Mouse (Mus musculus): ENCODE results near the gene Cyp4f17. TPM values are rescaled to one million over a fixed set of nuclear protein-coding genes. Genes with fewer than 3 reads are reported as not detected.
"Not testable (repeated sequence)": the region's sequence is repeated elsewhere in the genome, so short reads cannot be mapped to it uniquely, and the experiment has no call there.

The Cyp4f17 gene
- polyA plus RNA-seq, 1 experiment from 2014 or later: 7.8 TPM

DNA sequence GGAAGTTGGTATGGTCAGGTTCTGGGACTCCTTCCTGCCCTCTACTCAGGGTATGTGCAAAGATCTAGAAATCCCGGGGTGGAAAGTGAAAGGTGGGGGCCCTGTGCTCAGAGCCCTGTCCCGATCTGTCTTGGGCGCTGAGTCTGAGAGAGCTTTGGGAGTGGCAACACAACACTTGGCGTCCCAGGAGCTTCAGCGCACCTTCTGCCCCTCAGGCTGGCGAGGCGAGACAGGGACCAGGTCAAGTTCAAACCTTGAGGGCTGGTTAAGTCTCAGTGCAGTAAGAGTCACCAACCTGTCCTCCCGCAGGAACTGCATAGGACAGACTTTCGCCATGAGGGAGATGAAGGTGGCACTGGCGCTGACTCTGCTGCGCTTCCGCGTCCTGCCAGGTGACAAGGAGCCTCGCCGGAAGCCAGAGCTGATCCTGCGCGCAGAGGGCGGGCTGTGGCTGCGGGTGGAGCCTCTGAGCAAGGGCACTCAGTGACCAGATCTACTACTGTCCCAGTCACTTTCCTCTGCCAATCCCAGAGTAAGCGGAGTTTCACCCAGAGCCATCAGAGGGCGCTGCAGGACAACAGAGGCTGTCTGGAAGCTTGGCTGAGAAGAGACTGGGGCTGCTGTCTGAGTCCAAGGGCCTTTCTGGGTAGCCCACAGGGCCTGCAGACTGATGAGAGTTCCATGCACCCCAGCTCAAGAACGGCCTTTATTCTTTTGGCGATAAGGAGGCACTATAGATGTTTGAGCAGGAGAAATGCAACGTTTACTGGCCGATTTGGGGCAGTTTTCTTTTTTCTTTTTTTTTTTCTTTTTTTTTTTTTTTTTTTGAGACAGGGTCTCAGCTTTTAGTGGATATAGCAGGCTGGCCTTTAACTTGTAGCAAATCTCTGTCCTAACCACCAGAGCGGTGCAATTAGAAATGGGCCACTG lies 22.8 kb downstream of the Cyp4f17 start:
- Histone ChIP-seq H3K4me3 (peak overlapping the region; percentile 23), H3K4me1 (peaks cover 4% of the 10 kb centered on the region; the same call in 1 of the 2 replicates), H3K9me3 (replicated peaks) (no peaks in the 10 kb centered on the region), H3K27me3 (no peaks in the 10 kb centered on the region), H3K36me3 (ENCODE audit: poor library complexity, severe bottlenecking) (peaks cover 15% of the 10 kb centered on the region), H3K9ac (peak overlapping the region; percentile 57), H3K27ac (no peak overlapping the region), H3K4me2 (peak overlapping the region; percentile 51)
- ATAC-seq: peak; percentile 58; the same call in 1 of the 2 replicates
- WGBS: 16% methylated on average over 26 of the region's 26 CpGs

DNA sequence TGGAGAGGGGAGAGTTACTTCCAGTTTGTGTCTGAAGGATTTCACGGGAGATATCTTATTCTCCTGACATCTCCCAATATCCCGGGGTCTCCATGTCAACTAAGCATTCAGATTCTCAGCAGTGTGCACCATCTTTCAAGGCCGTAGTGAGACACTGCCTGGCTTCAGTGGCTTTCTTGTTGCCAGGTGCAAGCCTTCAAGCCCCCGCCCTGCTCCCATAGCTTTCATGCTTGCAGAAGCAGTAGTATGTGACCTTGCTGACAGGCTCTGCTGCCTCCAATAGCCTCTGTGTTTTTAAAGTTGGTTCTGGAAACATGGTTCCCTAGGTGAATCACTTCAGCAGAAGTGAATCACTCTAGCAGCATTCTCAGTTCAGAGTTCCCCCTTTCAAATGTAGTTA lies 26.5 kb downstream of the Cyp4f17 start:
- not testable (repeated sequence) for H3K9ac ChIP-seq; H3K27me3 ChIP-seq; ATAC-seq; H3K4me2 ChIP-seq; H3K4me3 ChIP-seq; H3K36me3 ChIP-seq (ENCODE audit: poor library complexity, severe bottlenecking); H3K27ac ChIP-seq; H3K9me3 ChIP-seq (replicated peaks)
- peaks cover 13% of the 10 kb centered on the region for H3K4me1 ChIP-seq
- 64% methylated on average over 4 of the region's 4 CpGs for WGBS

DNA sequence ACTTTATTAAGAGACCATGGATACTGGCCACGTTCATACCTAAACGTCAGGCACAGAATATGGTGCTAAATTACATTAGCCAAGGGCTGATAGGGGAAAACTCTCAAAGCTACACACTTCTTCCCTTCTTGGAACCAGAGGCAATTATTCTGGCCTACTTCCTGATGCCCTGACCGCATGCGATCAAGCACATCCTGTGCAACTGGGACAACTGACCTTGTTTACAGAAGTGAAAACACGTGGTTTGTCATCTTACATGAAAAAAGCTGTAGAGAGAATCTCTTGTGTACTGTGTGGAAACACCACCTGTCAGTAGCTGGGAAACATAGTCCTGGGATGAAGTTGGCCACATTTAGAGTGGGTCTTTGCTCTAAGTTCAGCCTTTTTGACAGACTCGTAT lies 28.2 kb downstream of the Cyp4f17 start:
- Histone ChIP-seq H3K27me3 (no peaks in the 10 kb centered on the region), H3K4me2 (no peak overlapping the region), H3K36me3 (ENCODE audit: poor library complexity, severe bottlenecking) (no peaks in the 10 kb centered on the region), H3K9me3 (replicated peaks) (no peaks in the 10 kb centered on the region), H3K4me3 (no peak overlapping the region), H3K9ac (no peak overlapping the region), H3K27ac (no peak overlapping the region), H3K4me1 (peaks cover 10% of the 10 kb centered on the region)
- WGBS: 85% methylated on average over 6 of the region's 6 CpGs
- ATAC-seq: no peak

DNA sequence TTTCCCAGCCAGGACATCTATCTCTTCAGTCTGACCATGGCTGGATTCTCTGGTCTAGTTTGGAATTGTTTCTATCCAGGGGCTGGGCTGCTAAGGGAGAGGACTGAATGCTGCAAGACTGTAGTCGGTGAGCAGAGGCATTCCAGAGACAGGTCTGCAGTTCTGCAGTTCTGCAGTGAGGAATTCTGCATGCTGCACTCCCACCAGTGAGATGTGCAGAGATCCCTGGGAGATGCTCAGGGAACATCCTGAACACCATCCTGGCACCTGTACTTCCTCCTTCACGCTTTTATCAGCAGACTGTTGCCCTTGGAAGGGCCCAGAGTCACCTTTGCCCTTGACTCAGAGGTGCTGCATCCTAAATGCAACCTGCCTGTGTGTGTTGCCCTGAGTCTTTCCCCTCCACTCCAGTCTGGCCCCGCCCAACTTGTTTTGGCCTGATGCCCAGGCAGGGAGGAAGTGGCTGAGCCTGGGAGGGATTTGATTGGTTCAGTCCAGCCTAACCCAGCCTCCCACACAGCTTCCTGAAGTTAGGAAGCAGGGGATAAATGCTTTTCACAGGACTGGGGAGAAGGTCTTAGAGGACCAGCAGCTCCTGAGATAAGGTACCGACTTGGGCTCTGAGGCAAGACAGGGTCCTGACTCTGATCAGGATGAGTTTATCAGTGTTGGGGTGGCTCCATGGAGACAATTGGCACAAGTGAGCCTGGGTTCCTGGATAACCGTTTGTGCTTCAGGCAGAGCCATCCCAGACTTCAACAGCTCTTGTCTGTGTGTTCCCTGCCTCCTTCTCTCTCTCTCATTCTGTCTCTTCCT lies 30.4 kb downstream of the Cyp4f17 start, which contains the start of gene Cyp4f16:
Gene Cyp4f16, plus strand, starts transcription at position 508 of the 816 bp plus-strand sequence.
- Histone ChIP-seq H3K4me3 (peak within 1 kb of the TSS; percentile 41), H3K4me2 (peak within 1 kb of the TSS; percentile 63), H3K9ac (peak within 1 kb of the TSS; percentile 60)
- H3K27ac ChIP-seq; H3K36me3 ChIP-seq (ENCODE audit: poor library complexity, severe bottlenecking); H3K27me3 ChIP-seq; H3K4me1 ChIP-seq; H3K9me3 ChIP-seq (replicated peaks): not testable (repeated sequence)
- ATAC-seq: peak; percentile 97
- 11% methylated on average over 5 of the region's 5 CpGs for WGBS

DNA sequence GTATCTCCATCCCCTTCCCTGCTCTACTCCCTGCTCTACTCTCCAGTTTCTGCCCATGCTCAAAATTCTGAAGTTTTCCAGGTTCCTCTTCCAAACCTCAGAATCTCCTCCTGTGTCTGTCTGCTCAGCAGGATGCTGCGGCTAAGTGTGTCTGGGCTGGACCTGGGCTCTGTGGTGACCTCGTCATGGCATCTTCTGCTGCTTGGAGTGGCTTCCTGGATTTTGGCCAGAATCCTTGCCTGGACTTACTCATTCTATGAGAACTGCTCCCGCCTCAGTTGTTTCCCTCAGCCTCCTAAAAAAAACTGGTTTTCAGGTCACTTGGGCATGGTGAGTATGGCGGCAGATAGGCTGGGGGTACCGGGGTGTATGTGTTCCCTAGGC lies 31.0 kb downstream of the Cyp4f17 start:
- Histone ChIP-seq H3K27me3 (no peaks in the 10 kb centered on the region), H3K4me1 (peaks cover 10% of the 10 kb centered on the region), H3K9me3 (replicated peaks) (no peaks in the 10 kb centered on the region), H3K4me3 (peak overlapping the region; percentile 41), H3K36me3 (ENCODE audit: poor library complexity, severe bottlenecking) (no peaks in the 10 kb centered on the region), H3K27ac (no peak overlapping the region), H3K9ac (peak overlapping the region; percentile 60), H3K4me2 (peak overlapping the region; percentile 63)
- no peak; the same call in 1 of the 2 replicates for ATAC-seq
- WGBS: 61% methylated on average over 5 of the region's 5 CpGs

DNA sequence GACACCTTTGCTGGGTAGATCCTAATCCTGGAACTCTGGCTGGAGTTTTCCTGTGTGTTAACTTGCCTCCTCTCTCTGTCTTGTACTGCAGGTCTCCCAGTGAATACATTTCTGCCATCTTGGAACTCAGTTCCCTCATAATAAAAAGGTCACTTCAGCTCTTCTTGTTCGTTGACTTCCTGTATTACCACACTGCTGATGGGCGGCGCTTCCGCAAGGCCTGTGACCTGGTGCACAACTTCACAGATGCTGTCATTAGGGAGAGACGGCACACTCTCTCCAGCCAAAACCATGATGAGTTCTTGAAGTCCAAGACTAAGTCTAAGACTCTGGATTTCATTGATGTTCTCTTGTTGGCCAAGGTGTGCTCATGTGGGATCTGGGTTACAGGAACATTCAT lies 38.9 kb downstream of the Cyp4f17 start:
- not testable (repeated sequence) for H3K9me3 ChIP-seq (replicated peaks); H3K4me3 ChIP-seq; H3K9ac ChIP-seq; ATAC-seq; H3K27me3 ChIP-seq; H3K4me1 ChIP-seq; H3K27ac ChIP-seq; H3K4me2 ChIP-seq
- WGBS: 93% methylated on average over 5 of the region's 5 CpGs
- peaks cover 19% of the 10 kb centered on the region; the same call in 1 of the 2 replicates for H3K36me3 ChIP-seq (ENCODE audit: poor library complexity, severe bottlenecking)

DNA sequence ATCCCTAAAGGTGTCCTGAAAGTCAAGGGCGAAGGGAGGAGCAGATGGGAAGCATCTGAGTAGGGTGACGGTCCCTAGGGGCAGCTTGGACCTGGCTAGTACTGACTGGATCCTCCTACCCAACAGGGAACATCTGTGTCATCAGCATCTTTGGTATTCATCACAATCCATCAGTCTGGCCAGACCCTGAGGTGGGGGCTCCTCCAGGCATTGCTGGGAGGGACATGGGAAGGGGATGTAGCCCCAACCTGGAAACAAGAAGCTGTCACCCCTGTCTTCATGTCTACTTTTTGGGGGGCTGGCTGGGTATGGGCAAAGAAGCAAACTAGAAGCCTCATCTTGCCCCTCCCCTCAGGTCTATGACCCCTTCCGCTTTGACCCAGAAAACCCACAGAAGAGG lies 44.5 kb downstream of the Cyp4f17 start:
- not testable (repeated sequence) for H3K36me3 ChIP-seq (ENCODE audit: poor library complexity, severe bottlenecking); H3K4me1 ChIP-seq; H3K9me3 ChIP-seq (replicated peaks); H3K27ac ChIP-seq; H3K27me3 ChIP-seq
- H3K9ac ChIP-seq: peak overlapping the region; percentile 60
- WGBS: 94% methylated on average over 3 of the region's 3 CpGs
- H3K4me2 ChIP-seq: peak overlapping the region; percentile 56
- peak overlapping the region; percentile 31; the same call in 1 of the 2 replicates for H3K4me3 ChIP-seq
- 0 out of 2 replicates have a peak, but pooled peaks have one; percentile 8 for ATAC-seq

DNA sequence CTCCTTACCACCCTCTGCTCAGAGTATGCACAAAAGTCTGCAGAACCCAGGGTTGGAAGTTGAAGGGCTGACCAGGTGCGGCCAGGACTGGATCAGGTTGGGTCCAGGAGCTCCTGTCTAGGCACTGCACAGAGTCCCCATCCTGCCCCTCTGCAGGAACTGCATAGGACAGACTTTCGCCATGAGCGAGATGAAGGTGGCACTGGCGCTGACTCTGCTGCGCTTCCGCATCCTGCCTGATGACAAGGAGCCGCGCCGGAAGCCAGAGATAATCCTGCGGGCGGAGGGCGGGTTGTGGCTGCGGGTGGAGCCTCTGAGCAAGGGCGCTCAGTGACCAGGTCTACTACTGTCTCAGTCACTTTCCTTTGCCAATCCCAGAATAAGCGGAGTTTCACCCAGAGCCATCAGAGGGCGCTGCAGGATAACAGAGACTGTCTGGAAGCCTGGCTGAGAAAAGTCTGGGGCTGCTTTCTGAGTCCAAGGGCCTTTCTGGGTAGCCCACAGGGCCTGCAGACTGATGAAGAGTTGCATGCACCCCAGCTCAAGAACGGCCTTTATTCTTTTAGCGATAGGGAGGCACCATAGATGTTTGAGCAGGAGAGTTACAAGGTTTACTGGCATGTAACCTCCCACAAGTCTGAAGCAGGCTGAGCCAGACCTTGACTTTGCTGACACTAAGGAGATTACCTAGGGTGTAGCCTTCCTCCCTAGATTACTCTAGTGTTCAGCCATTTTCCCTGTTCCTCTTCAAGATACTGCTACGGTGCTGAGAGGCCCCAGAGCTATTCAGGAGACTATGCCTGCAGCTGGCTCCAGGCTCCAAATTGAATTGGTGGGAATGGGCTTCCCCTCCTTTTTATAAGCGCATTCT lies 45.3 kb downstream of the Cyp4f17 start:
- Histone ChIP-seq H3K4me1 (peaks cover 9% of the 10 kb centered on the region), H3K36me3 (ENCODE audit: poor library complexity, severe bottlenecking) (no peaks in the 10 kb centered on the region), H3K27me3 (no peaks in the 10 kb centered on the region), H3K27ac (no peak overlapping the region), H3K4me3 (peak overlapping the region; percentile 31), H3K9ac (peak overlapping the region; percentile 60), H3K4me2 (peak overlapping the region; percentile 56), H3K9me3 (replicated peaks) (no peaks in the 10 kb centered on the region)
- WGBS: 11% methylated on average over 20 of the region's 20 CpGs
- peak; percentile 78 for ATAC-seq

DNA sequence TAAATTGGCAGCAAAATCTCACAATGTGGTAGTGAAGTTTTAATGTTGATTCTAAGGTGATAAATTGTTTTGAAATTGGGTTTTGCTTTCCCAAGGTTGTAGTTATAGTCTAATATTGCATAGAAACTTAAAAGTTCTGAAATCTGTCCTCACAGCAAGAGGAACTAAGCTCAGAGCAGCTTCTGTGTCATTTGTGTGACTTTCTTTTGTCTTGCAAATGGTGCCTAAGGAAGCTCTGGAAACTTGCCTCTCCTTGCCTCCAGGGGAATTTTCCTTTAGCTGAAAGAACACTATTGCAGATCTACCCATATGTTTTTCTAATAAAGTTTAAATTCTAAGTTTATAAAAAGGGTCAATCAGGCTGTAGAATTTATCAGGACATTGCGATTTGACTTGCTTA lies 47.2 kb downstream of the Cyp4f17 start:
- not testable (repeated sequence) for H3K9ac ChIP-seq; ATAC-seq; H3K9me3 ChIP-seq (replicated peaks); H3K4me3 ChIP-seq; H3K36me3 ChIP-seq (ENCODE audit: poor library complexity, severe bottlenecking); H3K27ac ChIP-seq; H3K4me1 ChIP-seq; H3K4me2 ChIP-seq; H3K27me3 ChIP-seq
- 51% methylated on average over 1 of the region's 1 CpGs for WGBS

DNA sequence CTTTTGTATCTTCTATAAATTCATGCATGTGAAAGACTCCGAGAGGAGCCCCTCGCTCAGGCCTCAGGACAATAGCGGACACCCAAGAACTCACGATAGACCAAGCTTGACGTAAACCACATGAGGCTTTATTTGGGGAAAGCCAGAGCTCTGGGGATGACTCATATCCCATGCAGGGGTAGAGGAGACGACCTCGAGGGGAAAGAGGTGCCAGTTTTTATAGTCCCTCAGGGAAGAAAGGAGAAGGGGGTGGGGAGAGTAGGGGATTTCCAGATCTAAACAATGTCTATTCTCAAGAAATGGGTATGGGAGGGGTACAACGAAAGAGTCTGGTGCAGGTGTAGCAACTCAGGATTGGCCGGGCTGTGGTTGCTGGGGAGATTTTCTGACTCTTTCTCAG lies 48.5 kb downstream of the Cyp4f17 start:
- WGBS: 89% methylated on average over 9 of the region's 9 CpGs

DNA sequence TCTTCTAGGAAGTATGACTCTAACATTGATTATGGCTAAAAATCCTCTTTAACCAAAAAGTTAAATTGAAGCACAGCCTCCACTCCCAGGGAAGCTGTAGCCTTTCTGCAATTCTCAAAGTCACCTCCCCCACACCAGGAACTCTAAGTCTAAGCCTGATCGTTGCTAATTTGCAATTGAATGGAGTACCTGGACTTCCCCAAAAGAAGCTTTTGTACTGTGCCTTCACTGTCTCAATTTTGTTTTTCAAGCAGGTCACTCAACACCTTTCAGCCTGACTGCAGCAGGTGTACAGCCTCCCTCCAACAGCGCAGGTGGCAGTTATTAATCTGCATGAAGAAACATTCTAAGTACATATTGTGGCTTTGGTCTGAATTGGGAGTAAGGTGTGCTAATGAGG lies 57.5 kb downstream of the Cyp4f17 start:
- not testable (repeated sequence) for ATAC-seq; H3K4me2 ChIP-seq; H3K27me3 ChIP-seq; H3K9me3 ChIP-seq (replicated peaks); H3K27ac ChIP-seq; H3K36me3 ChIP-seq (ENCODE audit: poor library complexity, severe bottlenecking); H3K4me1 ChIP-seq; H3K4me3 ChIP-seq; H3K9ac ChIP-seq
- WGBS: 81% methylated on average over 2 of the region's 2 CpGs

More for the DNA sequence above, 48.5 kb downstream of the Cyp4f17 start:
- H3K4me2 ChIP-seq; H3K4me1 ChIP-seq; H3K4me3 ChIP-seq; ATAC-seq; H3K27ac ChIP-seq; H3K9me3 ChIP-seq (replicated peaks); H3K27me3 ChIP-seq; H3K9ac ChIP-seq; H3K36me3 ChIP-seq (ENCODE audit: poor library complexity, severe bottlenecking): not testable (repeated sequence)
